In the genomic region with DNA sequence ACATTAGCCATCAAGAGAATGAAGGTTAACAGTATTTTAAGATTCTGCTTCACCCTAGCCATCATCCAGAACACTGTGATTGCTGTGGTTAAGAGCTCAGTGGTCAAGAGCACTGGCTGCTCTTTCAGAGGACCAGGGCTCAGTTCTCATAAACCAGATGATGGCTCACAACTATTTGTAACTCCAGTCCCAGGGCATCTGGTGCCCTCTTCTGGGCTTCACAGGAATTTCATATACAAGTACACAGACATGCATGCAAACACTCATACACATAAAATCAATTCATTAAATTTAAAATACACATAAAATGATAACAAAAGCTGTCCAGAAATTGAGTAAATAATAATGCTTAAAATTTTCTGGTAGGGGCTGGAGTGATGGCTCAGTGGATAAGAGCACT, we compare ENCODE assay signal across 21 mouse cellular contexts.
A peak's percentile ranks its signal among the peaks of the same experiment; 100 is the strongest.
DNase-seq lines count a peak whose midpoint lies in the region; TF ChIP-seq lines count a peak whose summit lies in the region.
"Had no signal": no experiment of that assay in that cellular context is flagged by ENCODE, and none has a peak within 500 bp of the region (broad histone marks: within the 10 kb centered on the region; RNA-seq: fewer than 3 reads in every experiment).

No protein-coding gene starts in this region.

- peak; percentile 3; the same call in 1 of the 2 replicates for TF ChIP-seq CTCF in left cerebral cortex, adult 2 months (IDR thresholded peaks at IDR 0.05)

- no peak overlapping the region for H3K9ac ChIP-seq in ES-E14 (ENCODE audit: insufficient read depth, low read depth, low read length, poor library complexity, severe bottlenecking)
- H3K9ac ChIP-seq: embryonic facial prominence, embryonic 15.5 days; heart, embryonic 13.5 days; hindbrain, embryonic 14.5 days; liver, embryonic 14.5 days; midbrain, embryonic 15.5 days had no signal

- no peaks in the 10 kb centered on the region for H3K9me3 ChIP-seq in ES-E14 (ENCODE audit: control insufficient read depth, insufficient read depth, low read depth, low read length)
- H3K9me3 ChIP-seq: embryonic facial prominence, embryonic 15.5 days; heart, embryonic 13.5 days; midbrain, embryonic 15.5 days had no signal

- H3K4me1 ChIP-seq in ES-E14 (ENCODE audit: control insufficient read depth in 2 of 2, insufficient read depth in 2 of 2, low read length in 2 of 2, poor library complexity in 1 of 2), result no peaks in the 10 kb centered on the region
- H3K4me1 ChIP-seq: embryonic facial prominence, embryonic 15.5 days; heart, embryonic 13.5 days; midbrain, embryonic 15.5 days had no signal

- intact Hi-C loops in left cerebral cortex, adult 2 months (cut with DNase I), result no loop called here
- intact Hi-C loops in left cerebral cortex, postnatal 14 days (cut with DNase I), result no loop called here
- intact Hi-C loops in heart, postnatal 36 days (cut with DNase I), result no loop called here

- in situ Hi-C loops in ES-E14 (cut with MboI; ENCODE audit: low sequenced_read_pairs in 2 of 2, unreplicated experiment in 2 of 2), result loop anchor here in 1 of 2 experiments (25.0 kb wide), 1 partner anchor 585 kb away; no protein-coding TSS in a partner anchor

- DNase-seq in left cerebral cortex, adult 2 months (ENCODE audit: extremely low spot score in 1 of 2, low spot score in 2 of 2), result no peak
- DNase-seq in left cerebral cortex, postnatal 14 days (ENCODE audit: low spot score in 2 of 2), result no peak
- DNase-seq in A20 (ENCODE audit: low read depth, low spot score) (peak; percentile 24), ES-E14 (ENCODE audit: low read depth, low spot score) (no peak)
- DNase-seq in induced T-regulatory cell, adult 2 months (ENCODE audit: low read depth), result peak; percentile 2
- no peak for DNase-seq in kidney, adult 8-10 months
- no peak for DNase-seq in heart, postnatal 36 days
- DNase-seq: adrenal gland, postnatal 36 days; cerebellum, adult 18-20 months; cerebellum, postnatal 36 days; gastrocnemius, adult 2 months; kidney, adult 18-20 months; kidney, postnatal 14 days; lung, postnatal 10 days; retina, postnatal 1 day; thymus, postnatal 36 days had no signal

- no peak overlapping the region for H3K27ac ChIP-seq in left cerebral cortex, adult 2 months
- H3K27ac ChIP-seq in ES-E14 (ENCODE audit: insufficient read depth, low read depth, low read length, poor library complexity, severe bottlenecking), result no peak overlapping the region
- H3K27ac ChIP-seq: embryonic facial prominence, embryonic 15.5 days; gastrocnemius, adult 2 months; heart, embryonic 13.5 days; hindbrain, embryonic 14.5 days; liver, embryonic 14.5 days; midbrain, embryonic 15.5 days had no signal

- no peak overlapping the region for H3K4me3 ChIP-seq in left cerebral cortex, adult 2 months
- no peak overlapping the region for H3K4me3 ChIP-seq in ES-E14 (ENCODE audit: insufficient read depth in 1 of 2, low read depth in 1 of 2, low read length in 2 of 2, poor library complexity in 1 of 2, severe bottlenecking in 1 of 2)
- H3K4me3 ChIP-seq: embryonic facial prominence, embryonic 15.5 days; gastrocnemius, adult 2 months; heart, embryonic 13.5 days; midbrain, embryonic 15.5 days had no signal

- no peaks in the 10 kb centered on the region for H3K36me3 ChIP-seq in ES-E14 (ENCODE audit: control insufficient read depth, insufficient read depth, low read length, poor library complexity, severe bottlenecking)
- H3K36me3 ChIP-seq: embryonic facial prominence, embryonic 15.5 days; heart, embryonic 13.5 days; midbrain, embryonic 15.5 days had no signal

TF ChIP-seq in ES-E14, 5 proteins besides CTCF, POLR2A, EP300 and RAD21:
- TF ChIP-seq ZC3H11A (IDR thresholded peaks at IDR 0.05; ENCODE audit: borderline replicate concordance, low read depth, low read length) (peak; percentile 16; the same call in 1 of the 2 replicates), HCFC1 (IDR thresholded peaks at IDR 0.05; ENCODE audit: borderline replicate concordance, insufficient read depth, low read length) (no peak)

Comparison
In these comparisons a context has a peak if more than half of its experiments do, and no peak if none do; other contexts are left out.
1. DNase-seq: peak in A20 (single experiment) and induced T-regulatory cell, adult 2 months (single experiment); none in left cerebral cortex, adult 2 months (0 of 2), left cerebral cortex, postnatal 14 days (0 of 2), ES-E14 (single experiment), kidney, adult 8-10 months (0 of 2) and heart, postnatal 36 days (0 of 2).